Mouse (Mus musculus): Measurements from ENCODE around the gene Nceh1.
"Not testable (repeated sequence)": the region's sequence is repeated elsewhere in the genome, so short reads cannot be mapped to it uniquely, and the experiment has no call there.

The Nceh1 gene

DNA sequence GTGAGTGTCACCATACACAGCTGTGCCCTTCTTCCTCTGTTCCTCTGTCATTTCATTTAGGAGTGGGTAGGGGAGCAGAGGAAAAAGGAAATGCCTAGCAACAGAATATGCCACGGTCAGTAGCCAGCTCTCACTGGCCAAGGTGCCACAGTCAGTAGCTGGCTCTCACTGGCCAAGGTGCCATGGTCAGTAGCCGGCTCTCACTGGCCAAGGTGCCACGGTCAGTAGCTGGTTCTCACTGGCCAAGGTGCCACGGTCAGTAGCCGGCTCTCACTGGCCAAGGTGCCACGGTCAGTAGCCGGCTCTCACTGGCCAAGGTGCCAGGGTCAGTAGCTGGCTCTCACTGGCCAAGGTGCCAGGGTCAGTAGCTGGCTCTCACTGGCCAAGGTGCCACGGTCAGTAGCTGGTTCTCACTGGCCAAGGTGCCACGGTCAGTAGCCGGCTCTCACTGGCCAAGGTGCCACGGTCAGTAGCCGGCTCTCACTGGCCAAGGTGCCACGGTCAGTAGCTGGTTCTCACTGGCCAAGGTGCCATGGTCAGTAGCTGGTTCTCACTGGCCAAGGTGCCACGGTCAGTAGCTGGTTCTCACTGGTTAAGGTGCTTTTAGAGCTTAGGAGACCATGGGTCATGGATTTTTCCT is 96.6 kb downstream of the Nceh1 start:
- in situ Hi-C loops (cut with MboI, MseI) = not testable (repeated sequence)

DNA sequence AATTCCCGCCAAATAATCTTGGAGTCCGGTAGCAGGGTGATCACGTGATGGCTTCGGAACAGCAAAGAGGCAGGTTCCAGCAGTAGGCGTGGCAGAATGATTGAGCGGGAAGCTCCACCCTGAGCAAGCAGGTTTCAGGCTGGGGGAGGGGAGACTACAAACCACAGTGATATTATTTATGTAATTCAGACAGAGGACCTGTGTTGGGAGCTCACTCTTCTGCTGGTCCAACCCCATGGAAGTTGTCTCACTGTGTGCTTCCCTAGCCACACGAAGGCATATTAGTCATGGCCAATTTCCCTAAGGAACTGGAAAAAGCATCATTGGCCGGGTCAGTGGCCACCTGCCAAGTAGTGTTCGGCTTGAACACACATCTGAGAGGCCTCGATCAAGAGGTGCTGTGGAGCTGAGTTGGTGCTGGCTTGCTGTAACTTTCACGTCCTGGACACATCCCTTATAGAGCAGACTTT is 97.5 kb downstream of the Nceh1 start:
- in situ Hi-C loops (cut with MboI, MseI) = loop anchor here (10.0 kb wide), 1 partner anchor 184 kb away; no protein-coding TSS in a partner anchor

DNA sequence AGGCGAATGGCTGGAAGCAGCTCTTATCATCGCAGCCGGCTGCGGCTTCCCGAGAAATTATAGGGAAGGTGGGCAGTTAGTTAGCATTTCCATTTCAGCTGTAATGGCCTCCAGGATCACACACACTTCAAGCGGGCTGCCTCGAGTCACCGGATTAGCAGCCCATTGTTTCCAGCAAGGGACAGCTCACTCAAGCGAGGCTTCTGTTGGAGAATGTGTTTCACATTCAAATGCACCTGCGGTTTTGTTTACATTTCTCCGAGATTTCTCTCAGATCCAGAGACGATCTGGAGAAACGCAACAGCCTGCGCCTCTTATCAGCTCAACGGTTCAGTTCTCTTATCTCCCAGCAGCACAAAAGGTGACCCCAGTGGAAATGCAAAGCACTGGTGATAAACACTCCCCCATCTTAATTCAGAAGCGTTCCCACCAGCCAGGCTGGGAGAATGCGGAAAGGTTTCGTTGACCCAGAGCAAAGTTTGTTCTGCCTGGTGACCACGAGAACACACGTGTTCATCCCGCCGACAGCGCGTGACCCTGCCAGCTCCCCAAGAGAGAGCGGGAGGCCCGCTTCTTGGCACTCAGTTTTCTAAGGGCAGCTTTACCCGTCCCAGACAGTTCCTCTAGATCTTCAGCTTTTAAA is 100.4 kb downstream of the Nceh1 start:
- in situ Hi-C loops (cut with MboI, MseI) = loop anchor here (10.0 kb wide), 1 partner anchor 182 kb away; no protein-coding TSS in a partner anchor

DNA sequence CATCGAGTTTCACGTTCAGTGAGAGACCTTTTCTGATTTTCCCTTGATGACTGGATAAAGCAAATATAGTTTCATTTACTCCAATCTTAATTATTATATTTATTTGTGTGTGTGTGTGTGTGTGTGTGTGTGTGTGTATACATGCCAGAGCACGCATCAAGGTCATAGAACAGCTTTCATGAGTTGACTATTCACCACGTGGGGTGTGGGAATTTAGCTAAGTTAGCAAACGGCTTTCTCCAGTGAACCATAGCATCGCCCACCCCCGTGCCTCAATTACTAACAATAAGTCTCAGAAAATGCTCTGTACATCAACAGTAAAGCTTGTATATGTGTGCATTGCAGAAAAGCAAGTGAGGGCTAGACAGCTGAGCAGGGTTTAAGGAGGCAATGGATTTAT is 101.0 kb downstream of the Nceh1 start:
- in situ Hi-C loops (cut with MboI, MseI) = loop anchor here (10.0 kb wide), 1 partner anchor 181 kb away; no protein-coding TSS in a partner anchor

DNA sequence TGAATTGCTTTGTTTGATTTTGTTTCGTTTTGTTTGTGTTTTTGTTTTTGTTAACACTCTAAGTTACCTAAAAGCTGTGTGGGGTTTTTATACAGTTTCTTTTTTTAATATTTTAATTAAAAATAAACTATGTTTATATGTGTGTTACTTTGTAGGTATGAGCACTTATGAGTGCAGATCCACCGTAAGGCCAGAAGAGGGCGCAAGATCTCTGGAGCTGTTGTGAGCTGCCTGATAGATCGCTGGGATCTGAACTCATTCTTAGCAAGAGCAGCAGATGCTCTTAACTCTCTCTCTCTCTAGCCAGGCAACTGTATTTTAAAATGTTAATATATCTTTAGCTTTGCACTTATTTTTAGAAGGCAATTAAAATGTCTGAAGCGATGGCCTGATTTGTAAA is 101.5 kb downstream of the Nceh1 start:
- in situ Hi-C loops (cut with MboI, MseI) = loop anchor here (10.0 kb wide), 1 partner anchor 181 kb away; no protein-coding TSS in a partner anchor

DNA sequence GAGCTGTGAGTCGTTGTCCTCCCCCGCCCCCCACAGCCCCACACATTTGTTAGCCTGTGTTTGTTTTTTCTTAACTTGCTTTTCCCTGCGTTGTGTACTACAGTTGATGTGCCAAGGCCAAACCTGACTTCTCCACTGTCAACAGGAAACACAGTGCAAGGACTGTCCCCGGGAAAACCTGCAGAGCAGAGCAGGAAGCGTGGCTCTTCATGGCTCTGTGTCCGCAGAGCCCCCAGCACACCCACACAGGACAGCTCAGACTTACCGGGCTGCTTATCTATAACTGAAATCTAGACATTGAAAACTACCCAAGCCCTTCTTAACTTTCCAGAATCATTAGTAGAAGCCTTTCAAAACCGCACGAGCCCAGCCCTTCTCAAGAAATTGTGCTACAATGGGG is 102.3 kb downstream of the Nceh1 start:
- in situ Hi-C loops (cut with MboI, MseI) = loop anchor here (5.0 to 10.0 kb wide), 2 partner anchors 47 to 180 kb away; no protein-coding TSS in a partner anchor

DNA sequence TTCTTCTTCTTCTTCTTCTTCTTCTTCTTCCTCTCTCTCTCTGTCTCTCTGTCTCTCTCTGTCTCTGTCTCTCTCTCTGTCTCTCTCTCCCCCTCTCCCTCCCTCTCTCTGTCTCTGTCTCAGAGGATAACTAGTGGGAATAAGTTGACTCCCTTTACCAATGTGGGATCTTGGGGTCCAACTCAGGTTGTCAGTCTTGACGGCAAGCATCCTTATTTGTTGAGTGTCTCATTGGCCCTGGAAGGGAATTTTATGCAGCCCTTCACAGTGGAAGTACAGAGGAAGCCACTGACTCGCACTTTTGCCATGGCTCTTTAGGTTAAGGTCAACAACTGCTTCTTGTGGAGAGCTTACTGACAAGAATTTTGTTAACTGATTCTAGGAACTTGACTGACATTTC is 105.5 kb downstream of the Nceh1 start:
- in situ Hi-C loops (cut with MboI, MseI) = loop anchor here (5.0 to 10.0 kb wide), 2 partner anchors 44 to 176 kb away; no protein-coding TSS in a partner anchor

DNA sequence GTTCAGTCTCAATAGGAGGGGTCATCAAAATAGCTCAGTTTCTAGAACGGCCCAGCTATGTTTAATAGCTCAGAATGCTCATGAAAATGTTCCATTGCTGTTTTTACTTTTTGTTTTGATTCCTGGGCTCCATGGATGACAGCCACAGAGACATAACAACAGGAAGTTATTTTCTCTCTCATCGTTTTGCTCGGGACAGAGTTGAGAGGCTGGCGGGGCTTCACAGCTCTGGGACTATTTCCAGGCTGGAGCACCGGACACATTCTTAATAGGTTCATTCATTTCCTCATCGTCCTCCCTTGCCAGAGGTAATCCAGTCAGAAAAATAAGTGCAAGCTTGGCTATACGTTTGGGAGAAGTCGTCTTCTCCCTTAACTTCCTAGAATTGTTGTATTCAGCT is 106.1 kb downstream of the Nceh1 start:
- in situ Hi-C loops (cut with MboI, MseI) = loop anchor here (5.0 to 10.0 kb wide), 2 partner anchors 43 to 176 kb away; no protein-coding TSS in a partner anchor

DNA sequence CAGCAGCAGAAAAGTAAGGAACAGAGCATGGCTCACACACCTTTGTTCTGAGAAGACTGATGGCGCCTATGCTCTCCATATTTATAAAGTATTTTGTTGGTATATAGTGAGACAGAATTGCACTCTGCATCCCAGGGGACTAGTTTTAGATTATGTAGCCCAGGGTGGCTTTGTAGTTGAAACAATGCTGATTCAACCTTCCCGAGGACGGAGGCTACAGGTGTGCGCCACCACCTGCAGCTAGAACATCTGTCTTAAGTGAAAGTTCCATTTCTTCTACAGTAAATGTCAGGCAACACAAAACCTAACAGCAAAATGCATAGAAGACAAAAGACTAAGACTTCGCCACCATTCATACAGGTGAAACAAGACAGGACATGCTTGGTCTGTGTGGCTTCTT is 107.5 kb downstream of the Nceh1 start:
- in situ Hi-C loops (cut with MboI, MseI) = no loop called here

DNA sequence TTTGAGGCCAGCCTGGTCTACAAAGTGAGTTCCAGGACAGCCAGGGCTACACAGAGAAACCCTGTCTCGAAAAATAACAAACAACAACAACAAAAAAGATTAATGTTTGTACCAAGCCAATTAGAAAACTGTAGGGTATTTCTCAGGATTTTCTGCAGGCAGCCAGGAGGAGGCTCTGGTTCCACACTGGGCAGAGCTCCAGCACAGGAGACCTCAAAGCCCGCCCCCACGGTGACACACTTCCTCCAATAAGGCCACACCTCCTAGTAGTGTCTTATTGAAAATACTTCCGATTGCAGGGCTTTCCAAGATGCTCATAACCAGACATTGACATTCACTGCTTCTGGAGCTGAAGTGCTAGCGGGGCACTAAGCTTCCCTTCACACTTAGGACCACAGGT is 108.2 kb downstream of the Nceh1 start:
- in situ Hi-C loops (cut with MboI, MseI) = not testable (repeated sequence)

DNA sequence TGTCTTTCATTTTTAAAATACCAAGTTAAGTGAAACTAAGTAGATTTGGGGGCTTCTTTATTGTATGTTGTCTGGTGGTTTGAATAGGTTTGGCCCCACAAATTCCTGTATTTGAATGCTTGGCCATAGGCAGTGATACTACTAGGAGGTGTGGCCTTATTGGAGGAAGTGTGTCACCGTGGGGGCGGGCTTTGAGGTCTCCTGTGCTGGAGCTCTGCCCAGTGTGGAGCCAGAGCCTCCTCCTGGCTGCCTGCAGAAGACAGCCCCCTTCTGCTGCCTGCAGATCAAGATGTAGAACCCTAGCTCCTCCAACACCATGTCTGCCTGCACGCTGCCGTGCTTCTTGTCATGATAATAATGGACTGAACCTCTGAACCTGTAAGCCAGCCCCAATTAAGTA is 108.6 kb downstream of the Nceh1 start:
- in situ Hi-C loops (cut with MboI, MseI) = not testable (repeated sequence)

DNA sequence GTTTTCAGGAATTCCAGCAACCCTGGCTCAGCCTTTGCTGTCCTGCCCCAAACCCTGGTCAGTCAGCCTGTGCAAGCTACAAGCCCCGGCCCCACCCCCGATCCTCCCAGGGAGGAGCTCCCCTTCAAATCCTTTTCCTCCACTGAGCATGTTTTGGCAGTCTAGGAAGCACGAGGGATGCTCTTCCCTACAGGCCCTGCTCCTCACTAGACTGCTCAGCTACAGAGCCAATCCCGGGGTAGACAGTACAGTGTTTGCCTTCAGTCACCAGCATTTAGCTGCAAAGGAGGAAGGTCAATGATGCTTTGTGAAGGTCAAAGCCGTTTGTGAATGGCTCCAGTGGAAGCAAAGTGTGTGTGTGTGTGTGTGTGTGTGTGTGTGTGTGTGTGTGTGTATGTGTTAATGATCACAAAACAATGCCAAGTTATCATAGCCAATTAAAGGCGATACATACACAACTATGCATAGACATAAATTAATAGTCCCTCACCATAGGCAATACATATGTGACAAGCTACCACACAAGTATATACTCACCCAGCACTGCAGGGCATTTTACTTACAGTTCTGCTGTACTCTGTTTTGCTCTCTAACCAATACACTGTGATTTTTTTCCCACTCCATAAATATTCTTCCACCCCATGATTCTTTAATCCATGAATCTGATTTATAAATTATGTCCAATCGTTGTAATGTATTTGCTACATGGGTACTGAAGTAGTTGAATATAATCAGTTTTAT is 111.0 kb downstream of the Nceh1 start:
- in situ Hi-C loops (cut with MboI, MseI) = no loop called here

DNA sequence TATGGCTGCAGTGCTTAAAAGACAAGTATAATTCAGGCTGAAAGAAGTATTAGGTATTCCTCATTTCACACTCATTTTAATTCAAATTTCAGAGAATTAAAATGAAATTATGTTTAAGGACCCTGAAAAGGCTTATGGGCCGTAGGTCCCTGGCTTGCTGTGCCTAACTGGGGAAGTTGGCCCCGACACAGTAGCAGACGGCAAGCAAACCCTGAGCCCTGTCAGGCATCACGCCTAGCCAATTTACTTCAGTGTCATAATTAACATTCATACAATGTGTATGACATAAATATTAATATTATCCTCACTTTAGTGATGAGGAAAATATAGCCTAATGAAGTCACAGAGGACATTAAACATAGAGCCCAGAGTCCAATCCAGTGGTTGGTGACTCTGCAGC is 117.7 kb downstream of the Nceh1 start:
- in situ Hi-C loops (cut with MboI, MseI) = no loop called here

DNA sequence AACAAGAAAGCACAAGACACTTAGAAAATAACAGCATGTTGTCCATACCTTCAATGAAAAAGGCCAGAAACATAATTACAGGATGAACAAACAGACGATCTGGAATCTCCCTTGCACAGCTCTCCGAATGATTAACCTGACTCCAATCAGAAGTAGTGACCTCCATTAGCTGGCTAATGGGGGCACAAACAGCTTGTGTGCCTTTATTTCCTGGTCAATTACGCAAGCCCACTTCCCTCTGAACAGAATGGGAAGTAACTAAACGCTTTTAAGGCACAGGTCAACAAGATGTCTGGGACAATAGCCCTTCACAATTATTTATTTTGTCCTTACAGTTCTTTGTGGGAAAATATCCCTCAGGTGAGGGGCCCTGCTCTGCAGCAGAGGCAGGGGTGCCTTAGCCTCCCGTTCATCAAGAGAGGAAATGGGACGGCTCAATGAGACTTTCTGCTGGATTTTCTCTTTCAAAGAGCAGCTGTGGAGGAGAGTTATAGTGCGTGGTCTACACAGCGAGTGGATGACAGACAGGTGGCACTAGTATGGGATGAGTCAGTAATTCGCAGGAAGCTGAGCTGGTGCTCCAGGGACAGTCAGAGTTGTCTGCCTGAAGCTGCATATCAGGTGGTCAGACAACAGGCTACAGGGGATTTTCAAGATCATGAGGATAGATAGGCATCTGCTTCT is 119.7 kb downstream of the Nceh1 start:
- in situ Hi-C loops (cut with MboI, MseI) = no loop called here

DNA sequence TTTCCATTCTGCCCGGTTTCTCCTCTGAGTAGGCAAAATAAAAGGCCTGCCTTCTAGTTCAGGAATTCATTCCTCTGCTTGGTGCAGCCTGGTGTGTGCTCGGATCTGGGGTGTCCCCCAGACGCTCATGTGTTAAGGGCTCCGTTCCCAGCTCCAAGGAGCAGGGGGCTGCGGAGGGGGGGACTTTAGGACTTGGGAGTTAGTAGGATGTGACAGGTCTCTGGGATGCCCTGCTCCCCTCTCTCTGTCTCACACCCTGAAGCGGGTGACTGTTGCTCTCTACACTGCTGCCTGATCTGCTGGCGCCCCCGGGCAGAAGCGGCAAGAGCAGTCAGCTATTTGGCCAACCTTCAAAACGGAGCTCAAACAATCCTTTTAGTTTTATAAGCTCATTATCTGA is 124.0 kb downstream of the Nceh1 start:
- in situ Hi-C loops (cut with MboI, MseI) = no loop called here

DNA sequence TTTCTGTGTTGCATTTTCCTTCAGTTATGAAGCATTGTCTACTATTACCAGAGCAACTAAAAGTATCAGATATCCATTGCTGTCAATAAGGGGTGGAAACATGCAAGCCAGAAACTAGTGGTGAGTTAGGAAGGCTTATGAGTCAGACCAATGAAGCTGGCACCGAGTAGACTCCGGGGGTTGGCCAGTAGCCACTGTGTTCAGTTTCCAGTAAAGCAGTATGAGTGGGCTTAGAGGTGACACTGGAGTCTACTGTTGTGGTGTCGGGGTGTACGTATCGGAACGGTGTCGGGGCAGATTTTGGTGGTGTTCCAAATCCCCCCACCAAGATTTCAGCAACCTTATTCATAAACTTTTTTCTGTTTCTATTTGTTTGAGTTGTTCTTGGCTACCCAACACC is 128.2 kb downstream of the Nceh1 start:
- in situ Hi-C loops (cut with MboI, MseI) = no loop called here

DNA sequence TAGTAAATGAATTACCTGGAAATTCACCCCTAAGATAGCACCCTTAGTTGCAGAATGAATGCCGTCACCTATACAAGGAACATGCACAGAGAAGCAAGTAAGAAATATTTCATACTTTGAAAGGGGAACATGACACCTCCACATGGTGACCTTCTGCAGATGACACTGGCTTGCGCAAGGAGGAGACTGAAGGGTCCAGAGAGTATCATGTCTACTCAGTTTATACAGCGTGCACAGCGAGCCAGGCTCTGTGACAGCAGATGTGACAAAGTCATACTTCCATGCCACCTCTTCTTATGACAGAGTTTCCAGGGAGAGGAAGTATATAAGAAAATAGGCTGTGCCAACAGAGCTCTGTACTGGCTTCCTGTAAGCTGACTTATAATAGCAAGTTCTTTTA is 128.7 kb downstream of the Nceh1 start:
- in situ Hi-C loops (cut with MboI, MseI) = no loop called here

DNA sequence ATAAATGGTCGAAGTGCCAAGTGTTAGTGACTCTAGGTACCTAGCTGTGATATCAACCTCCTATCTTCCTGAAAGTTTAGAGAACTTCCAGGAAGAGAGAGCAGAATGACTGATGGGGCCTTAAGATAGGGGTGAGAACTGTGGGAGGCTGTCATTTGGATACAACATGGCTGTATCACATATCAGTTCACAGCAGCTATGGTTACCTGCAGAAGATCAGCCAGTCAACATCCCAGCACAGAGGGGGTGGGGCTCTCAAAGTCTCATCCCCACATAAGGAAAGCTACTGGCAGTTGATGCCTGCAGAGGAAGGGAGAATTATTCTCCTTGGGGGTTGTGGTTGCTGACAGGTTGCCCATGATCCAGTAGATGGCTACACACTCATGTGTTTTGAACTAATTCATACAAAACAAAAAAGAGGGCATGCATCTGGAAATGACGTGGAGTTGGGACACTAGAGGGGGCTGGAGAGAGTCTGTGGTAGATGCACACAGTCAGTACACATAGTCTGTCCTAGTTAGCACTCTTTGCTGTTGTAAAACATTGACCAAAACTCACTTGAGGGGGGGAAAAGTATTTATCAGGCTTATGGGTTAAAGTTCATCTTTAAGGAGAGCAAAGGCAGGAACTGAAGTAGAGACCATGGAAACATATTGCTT is 131.9 kb downstream of the Nceh1 start:
- in situ Hi-C loops (cut with MboI, MseI) = no loop called here

DNA sequence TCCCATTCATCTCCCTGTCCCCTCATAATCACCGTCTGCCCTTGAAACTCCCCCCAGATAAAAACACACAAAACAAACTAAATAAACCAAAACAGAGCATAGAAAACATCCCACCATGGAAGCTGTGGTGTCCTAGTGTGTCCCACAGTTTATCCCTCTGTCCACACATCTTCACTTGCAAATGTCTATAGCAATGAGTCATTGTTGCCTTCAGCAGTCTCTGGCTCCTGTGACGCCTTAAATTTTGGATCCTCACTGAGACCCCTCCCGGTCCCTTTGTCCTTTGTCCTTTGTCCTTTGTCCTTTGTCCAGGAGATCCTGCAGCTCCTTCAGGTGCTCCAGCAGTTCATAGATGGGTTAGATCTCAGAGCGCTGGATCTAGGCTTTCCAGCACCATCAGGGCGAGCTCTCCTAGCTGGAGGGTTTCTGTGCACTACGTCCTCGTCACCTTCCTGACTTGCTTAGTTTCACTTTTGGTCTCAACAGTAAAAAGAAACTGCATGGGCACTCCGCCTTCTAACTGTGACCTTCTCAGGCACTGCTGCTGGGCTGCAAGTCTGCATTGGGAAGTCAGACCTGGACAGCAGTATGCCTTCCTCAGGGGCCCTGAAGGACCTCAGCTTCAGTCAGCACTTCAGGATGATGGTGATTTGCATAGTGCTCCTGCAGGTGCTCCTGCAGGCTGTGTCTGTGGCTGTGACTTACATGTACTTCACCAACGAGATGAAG is 134.0 kb downstream of the Nceh1 start, which contains the start of gene Tnfsf10:
Gene Tnfsf10 (plus strand): TSS at position 470 of the 729 bp plus-strand sequence.
- in situ Hi-C loops (cut with MboI, MseI) = no loop called here

DNA sequence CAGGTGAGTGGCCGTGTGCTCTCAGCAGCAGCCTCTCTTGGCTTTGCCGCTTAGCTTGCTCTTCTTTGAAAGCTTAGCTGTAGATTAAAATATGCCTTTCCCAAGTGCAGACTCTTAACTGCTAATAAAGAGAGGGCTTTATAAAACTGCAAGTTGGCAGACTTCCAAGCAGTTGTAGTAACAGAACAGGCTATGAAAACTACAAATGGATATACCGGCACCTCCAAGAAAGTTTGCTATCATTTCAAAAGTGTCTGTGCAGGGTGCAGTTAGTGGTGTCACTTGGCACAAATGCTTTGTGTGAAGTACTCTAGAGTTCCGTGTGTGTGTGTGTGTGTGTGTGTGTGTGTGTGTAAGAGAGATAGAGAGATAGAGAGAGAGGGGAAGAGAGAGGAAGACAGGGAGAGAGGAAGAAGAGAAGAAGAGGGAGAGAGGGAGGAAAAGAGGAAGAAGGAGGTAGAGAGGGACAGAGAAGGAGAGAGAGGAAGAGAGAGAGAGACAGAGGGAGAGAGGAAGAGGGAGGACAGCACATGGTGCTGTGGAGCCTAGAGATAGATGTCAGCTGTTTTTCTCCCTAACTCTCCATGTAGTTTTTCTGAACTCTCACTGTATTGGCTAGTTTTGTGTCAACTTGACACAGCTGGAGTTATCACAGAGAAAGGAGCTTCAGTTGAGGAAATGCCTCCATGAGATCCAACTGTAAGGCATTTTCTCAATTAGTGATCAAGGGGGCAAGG is 134.7 kb downstream of the Nceh1 start:
- in situ Hi-C loops (cut with MboI, MseI) = no loop called here

All from T-helper 2 cell (primary cell).